Mouse (Mus musculus): ENCODE measurements around the gene Ptprn.
A peak's percentile ranks its signal among the peaks of the same experiment; 100 is the strongest.

DNA sequence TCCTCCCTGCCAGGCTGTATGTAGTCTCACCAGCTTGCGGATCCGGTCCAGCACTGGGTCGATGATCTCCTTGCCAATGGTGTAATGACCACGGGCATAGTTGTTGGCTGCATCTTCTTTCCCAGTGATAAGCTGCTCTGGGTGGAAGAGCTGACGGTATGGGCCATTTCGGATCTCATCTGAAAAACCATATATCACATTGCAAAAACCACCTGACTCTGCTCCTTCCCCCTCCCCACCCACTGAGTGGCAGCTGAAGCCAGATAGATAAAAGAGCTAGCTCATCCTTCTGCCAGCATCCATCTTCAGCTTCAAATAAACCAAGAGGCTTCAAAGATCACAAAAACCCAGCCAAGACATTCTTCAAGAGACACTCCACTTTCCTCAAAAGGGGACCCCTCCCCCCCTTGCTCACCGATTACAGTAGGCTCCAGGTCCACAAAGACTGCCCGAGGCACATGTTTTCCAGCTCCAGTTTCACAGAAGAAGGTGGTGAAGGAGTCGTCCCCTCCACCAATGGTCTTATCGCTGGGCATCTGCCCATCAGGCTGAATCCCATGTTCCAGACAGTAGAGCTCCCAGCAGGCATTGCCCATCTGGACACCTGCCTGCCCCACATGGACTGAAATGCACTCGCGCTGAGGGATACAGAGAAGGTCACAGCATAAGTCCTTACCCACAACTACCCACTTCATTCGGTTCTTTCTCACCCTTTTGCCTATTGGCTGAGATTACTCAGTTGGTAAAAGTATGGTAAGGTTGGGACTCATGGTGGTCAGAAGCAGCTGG, 47.3 kb downstream of the Ptprn start:
- TF ChIP-seq POLR2A (IDR thresholded peaks at IDR 0.05; ENCODE audit: insufficient read length, low read depth) (no peak), POLR2AphosphoS2 (IDR thresholded peaks at IDR 0.05; ENCODE audit: insufficient read length, low read depth) (peak; percentile 68)
